Mouse (Mus musculus) lung, embryonic 14.5 days (tissue): Measurements from ENCODE around the gene M1ap. TPM values are rescaled to one million over a fixed set of nuclear protein-coding genes. Genes with fewer than 3 reads are reported as not detected.

Experiments
- ATAC-seq: fragments of 200-750 bp; cut with Nextera tagmentation; 2 replicates; pipeline ENCODE4 v1.8.0; 2017; ENCODE audit warnings: mild to moderate bottlenecking, moderate TSS enrichment, moderate library complexity; ENCODE audit not compliant: insufficient read depth
- DNase-seq: peaks from one replicate; pipeline ENCODE4 v3.0.0-alpha.2; 2015
- H3K27ac ChIP-seq: fragments of 300-500 bp; sonication (generic); 2 replicates; pipeline ENCODE4 v1.5.1; 2014; ENCODE audit warnings: low read depth, mild to moderate bottlenecking, moderate library complexity
- H3K27me3 ChIP-seq: fragments of 300-500 bp; sonication (generic); 2 replicates; pipeline ENCODE4 v1.6.1; 2014; ENCODE audit warnings: low read length, control low read depth; ENCODE audit not compliant: insufficient read depth
- H3K36me3 ChIP-seq: fragments of 300-500 bp; sonication (generic); 2 replicates; pipeline ENCODE4 v1.6.1; 2014; ENCODE audit warnings: control low read depth; ENCODE audit not compliant: insufficient read depth
- H3K4me1 ChIP-seq: fragments of 300-500 bp; sonication (generic); 2 replicates; pipeline ENCODE4 v1.6.1; 2014; ENCODE audit warnings: antibody characterized with exemption, control low read depth; ENCODE audit not compliant: insufficient read depth
- H3K4me2 ChIP-seq: fragments of 300-500 bp; sonication (generic); 2 replicates; pipeline ENCODE4 v1.6.1; 2014; ENCODE audit warnings: mild to moderate bottlenecking
- H3K4me3 ChIP-seq: fragments of 300-500 bp; sonication (generic); 2 replicates; pipeline ENCODE4 v1.5.1; 2014; ENCODE audit warnings: low read depth, low read length
- H3K9ac ChIP-seq: fragments of 300-500 bp; sonication (generic); 2 replicates; pipeline ENCODE4 v1.6.1; 2014
- H3K9me3 ChIP-seq: fragments of 300-500 bp; sonication (generic); 2 replicates; pipeline ENCODE4 v1.6.1; 2016; ENCODE audit warnings: low read depth, low read length, control low read depth
- CTCF ChIP-seq: IDR thresholded peaks from 2 replicates; pipeline ENCODE4 v1.5.1; 2016; ENCODE audit warnings: antibody characterized with exemption, low read depth
- WGBS: fragments of 180-500 bp; shearing (Covaris S2); extraction: QIAGEN DNeasy Blood & Tissue Kit; methylation state at CpG from one replicate; pipeline ENCODE4 v1.1.7; 2014; 5-methylcytosine and 5-hydroxymethylcytosine counted together
- polyA plus RNA-seq: library from polyadenylated mRNA; unstranded; fragments of >200 nt; fragmentation: Nextera tagmentation; extraction: Ambion mirVana; gene quantifications from 2 replicates; pipeline ENCODE4 v1.2.1, GENCODE M21; 2014

M1ap gene
- polyA plus RNA-seq, 1 experiment from 2014 or later, result 1.1 TPM

- no peaks in the 10 kb centered on the region for H3K9me3 ChIP-seq
- H3K27me3 ChIP-seq, result no peaks in the 10 kb centered on the region
- H3K4me2 ChIP-seq, result no peak overlapping the region
- no peak for ATAC-seq
- no peak overlapping the region for H3K9ac ChIP-seq
- TF ChIP-seq CTCF, result no peak
- H3K4me3 ChIP-seq, result no peak overlapping the region
- DNase-seq, result peak; percentile 11
- WGBS, result 47% methylated on average over 6 of the region's 6 CpGs
- no peaks in the 10 kb centered on the region for H3K36me3 ChIP-seq
- no peaks in the 10 kb centered on the region for H3K4me1 ChIP-seq
- H3K27ac ChIP-seq, result peak overlapping the region; percentile 47
Observed at GRCm38 (mm10) chr6:82969249-82970084, 22.8 kb downstream of the M1ap start.

- DNase-seq, result peak; percentile 88
- H3K4me3 ChIP-seq, result no peak overlapping the region
- H3K9me3 ChIP-seq, result no peaks in the 10 kb centered on the region
- no peak overlapping the region for H3K27ac ChIP-seq
- ATAC-seq, result peak; percentile 88
- no peak overlapping the region for H3K4me2 ChIP-seq
- TF ChIP-seq CTCF, result peak; percentile 85
- no peaks in the 10 kb centered on the region for H3K4me1 ChIP-seq
- 6% methylated on average over 5 of the region's 5 CpGs for WGBS
- H3K9ac ChIP-seq, result no peak overlapping the region
- no peaks in the 10 kb centered on the region for H3K36me3 ChIP-seq
- H3K27me3 ChIP-seq, result no peaks in the 10 kb centered on the region
Observed at GRCm38 (mm10) chr6:82971031-82971430, 24.3 kb downstream of the M1ap start.

GRCm38 (mm10) chr6:82987411-82987971 lies 40.8 kb downstream of the M1ap start:
- Histone ChIP-seq H3K4me2 (no peak overlapping the region), H3K9me3 (no peaks in the 10 kb centered on the region), H3K27ac (no peak overlapping the region), H3K36me3 (no peaks in the 10 kb centered on the region), H3K4me3 (no peak overlapping the region), H3K27me3 (no peaks in the 10 kb centered on the region), H3K9ac (no peak overlapping the region), H3K4me1 (no peaks in the 10 kb centered on the region)
- no peak for DNase-seq
- 15% methylated on average over 9 of the region's 9 CpGs for WGBS
- TF ChIP-seq CTCF, result no peak
- no peak for ATAC-seq

- H3K9ac ChIP-seq, result no peak overlapping the region
- no peak for TF ChIP-seq CTCF
- H3K4me3 ChIP-seq, result no peak overlapping the region
- DNase-seq, result no peak
- 39% methylated on average over 1 of the region's 1 CpGs for WGBS
- H3K36me3 ChIP-seq, result no peaks in the 10 kb centered on the region
- no peak overlapping the region for H3K4me2 ChIP-seq
- no peak overlapping the region for H3K27ac ChIP-seq
- H3K9me3 ChIP-seq, result no peaks in the 10 kb centered on the region
- H3K27me3 ChIP-seq, result no peaks in the 10 kb centered on the region
- ATAC-seq, result no peak
- H3K4me1 ChIP-seq, result peaks cover 5% of the 10 kb centered on the region; the same call in 1 of the 2 replicates
Observed at GRCm38 (mm10) chr6:82993696-82994095, 47.0 kb downstream of the M1ap start.

GRCm38 (mm10) chr6:82994372-82994771 lies 47.7 kb downstream of the M1ap start:
- H3K4me1 ChIP-seq, result peaks cover 5% of the 10 kb centered on the region; the same call in 1 of the 2 replicates
- no peak overlapping the region for H3K4me2 ChIP-seq
- no peak overlapping the region for H3K9ac ChIP-seq
- no peaks in the 10 kb centered on the region for H3K9me3 ChIP-seq
- H3K4me3 ChIP-seq, result no peak overlapping the region
- H3K27me3 ChIP-seq, result no peaks in the 10 kb centered on the region
- TF ChIP-seq CTCF, result no peak
- no peaks in the 10 kb centered on the region for H3K36me3 ChIP-seq
- DNase-seq (no peak), ATAC-seq (no peak)
- H3K27ac ChIP-seq, result no peak overlapping the region
- 71% methylated on average over 7 of the region's 7 CpGs for WGBS

- H3K4me2 ChIP-seq, result peak overlapping the region; percentile 50
- 8% methylated on average over 11 of the region's 11 CpGs for WGBS
- H3K4me1 ChIP-seq, result peaks cover 5% of the 10 kb centered on the region; the same call in 1 of the 2 replicates
- DNase-seq (peak; percentile 98), ATAC-seq (peak; percentile 96)
- peak overlapping the region; percentile 26; the same call in 1 of the 2 replicates for H3K9ac ChIP-seq
- H3K27ac ChIP-seq, result peak overlapping the region; percentile 70
- peak; percentile 99 for TF ChIP-seq CTCF
- H3K36me3 ChIP-seq, result no peaks in the 10 kb centered on the region
- H3K9me3 ChIP-seq, result no peaks in the 10 kb centered on the region
- no peaks in the 10 kb centered on the region for H3K27me3 ChIP-seq
- peak overlapping the region; percentile 6; the same call in 1 of the 2 replicates for H3K4me3 ChIP-seq
Observed at GRCm38 (mm10) chr6:82996740-82997315, 50.1 kb downstream of the M1ap start.
